Mouse (Mus musculus): ENCODE measurements around the gene Adtrp. TPM values are rescaled to one million over a fixed set of nuclear protein-coding genes. Genes with fewer than 3 reads are reported as not detected.

Adtrp gene
- polyA plus RNA-seq, 1 experiment from 2014 or later, result not detected

GRCm38 (mm10) chr13:41758550-41759465 lies 88.7 kb downstream of the Adtrp start:
- no peak overlapping the region for H3K27ac ChIP-seq (replicated peaks)
- 50% methylated on average over 19 of the region's 19 CpGs for WGBS
- no peak for DNase-seq (ENCODE audit: low spot score)
- no peaks in the 10 kb centered on the region for H3K36me3 ChIP-seq (replicated peaks)
- H3K27me3 ChIP-seq (replicated peaks; ENCODE audit: low read depth, poor library complexity, severe bottlenecking), result peaks cover 5% of the 10 kb centered on the region; the same call in 1 of the 2 replicates
- H3K4me3 ChIP-seq, result no peak overlapping the region
- H3K9me3 ChIP-seq, result no peaks in the 10 kb centered on the region
- peaks cover 25% of the 10 kb centered on the region for H3K4me1 ChIP-seq

GRCm38 (mm10) chr13:41753114-41753513 lies 94.4 kb downstream of the Adtrp start:
- Histone ChIP-seq H3K27me3 (replicated peaks; ENCODE audit: low read depth, poor library complexity, severe bottlenecking) (no peaks in the 10 kb centered on the region), H3K4me3 (no peak overlapping the region), H3K4me1 (no peaks in the 10 kb centered on the region), H3K9me3 (no peaks in the 10 kb centered on the region), H3K36me3 (replicated peaks) (no peaks in the 10 kb centered on the region), H3K27ac (replicated peaks) (no peak overlapping the region)
- DNase-seq (ENCODE audit: low spot score), result no peak
- WGBS, result 78% methylated on average over 5 of the region's 5 CpGs

- no peak for DNase-seq (ENCODE audit: low spot score)
- H3K4me1 ChIP-seq, result no peaks in the 10 kb centered on the region
- H3K36me3 ChIP-seq (replicated peaks), result no peaks in the 10 kb centered on the region
- no peak overlapping the region for H3K4me3 ChIP-seq
- H3K27ac ChIP-seq (replicated peaks), result no peak overlapping the region
- H3K27me3 ChIP-seq (replicated peaks; ENCODE audit: low read depth, poor library complexity, severe bottlenecking), result no peaks in the 10 kb centered on the region
- WGBS, result 56% methylated on average over 5 of the region's 5 CpGs
- no peaks in the 10 kb centered on the region for H3K9me3 ChIP-seq
Measured at GRCm38 (mm10) chr13:41750481-41750880, 97.0 kb downstream of the Adtrp start.

- H3K27me3 ChIP-seq (replicated peaks; ENCODE audit: low read depth, poor library complexity, severe bottlenecking), result no peaks in the 10 kb centered on the region
- H3K4me1 ChIP-seq, result no peaks in the 10 kb centered on the region
- no peak for DNase-seq (ENCODE audit: low spot score)
- H3K36me3 ChIP-seq (replicated peaks), result no peaks in the 10 kb centered on the region
- WGBS, result 92% methylated on average over 9 of the region's 9 CpGs
- H3K9me3 ChIP-seq, result no peaks in the 10 kb centered on the region
- no peak overlapping the region for H3K4me3 ChIP-seq
- H3K27ac ChIP-seq (replicated peaks), result no peak overlapping the region
Measured at GRCm38 (mm10) chr13:41748866-41749265, 98.6 kb downstream of the Adtrp start.

- Histone ChIP-seq H3K4me3 (no peak overlapping the region), H3K36me3 (replicated peaks) (no peaks in the 10 kb centered on the region), H3K27ac (replicated peaks) (no peak overlapping the region), H3K9me3 (no peaks in the 10 kb centered on the region), H3K4me1 (no peaks in the 10 kb centered on the region), H3K27me3 (replicated peaks; ENCODE audit: low read depth, poor library complexity, severe bottlenecking) (no peaks in the 10 kb centered on the region)
- no peak for DNase-seq (ENCODE audit: low spot score)
- WGBS, result 85% methylated on average over 4 of the region's 4 CpGs
Measured at GRCm38 (mm10) chr13:41747691-41748090, 99.8 kb downstream of the Adtrp start.

- no peak overlapping the region for H3K4me3 ChIP-seq
- WGBS, result 70% methylated on average over 8 of the region's 8 CpGs
- H3K27ac ChIP-seq (replicated peaks), result no peak overlapping the region
- no peak for DNase-seq (ENCODE audit: low spot score)
- H3K9me3 ChIP-seq, result no peaks in the 10 kb centered on the region
- H3K4me1 ChIP-seq, result no peaks in the 10 kb centered on the region
- no peaks in the 10 kb centered on the region for H3K36me3 ChIP-seq (replicated peaks)
- no peaks in the 10 kb centered on the region for H3K27me3 ChIP-seq (replicated peaks; ENCODE audit: low read depth, poor library complexity, severe bottlenecking)
Measured at GRCm38 (mm10) chr13:41746971-41747615, 100.4 kb downstream of the Adtrp start.

- no peak overlapping the region for H3K4me3 ChIP-seq
- no peak overlapping the region for H3K27ac ChIP-seq (replicated peaks)
- no peak for DNase-seq (ENCODE audit: low spot score)
- WGBS, result 87% methylated on average over 5 of the region's 5 CpGs
- H3K9me3 ChIP-seq, result no peaks in the 10 kb centered on the region
- H3K36me3 ChIP-seq (replicated peaks), result no peaks in the 10 kb centered on the region
- H3K27me3 ChIP-seq (replicated peaks; ENCODE audit: low read depth, poor library complexity, severe bottlenecking), result no peaks in the 10 kb centered on the region
- peaks cover 10% of the 10 kb centered on the region for H3K4me1 ChIP-seq
Measured at GRCm38 (mm10) chr13:41740456-41741085, 106.9 kb downstream of the Adtrp start.

- no peaks in the 10 kb centered on the region for H3K27me3 ChIP-seq (replicated peaks; ENCODE audit: low read depth, poor library complexity, severe bottlenecking)
- 67% methylated on average over 10 of the region's 10 CpGs for WGBS
- DNase-seq (ENCODE audit: low spot score), result peak; percentile 17
Measured at GRCm38 (mm10) chr13:41737628-41738309, 109.7 kb downstream of the Adtrp start.

GRCm38 (mm10) chr13:41729660-41730059 lies 117.8 kb downstream of the Adtrp start:
- DNase-seq (ENCODE audit: low spot score), result no peak
- no peaks in the 10 kb centered on the region for H3K36me3 ChIP-seq (replicated peaks)
- no peak overlapping the region for H3K4me3 ChIP-seq
- no peaks in the 10 kb centered on the region for H3K9me3 ChIP-seq
- 96% methylated on average over 8 of the region's 8 CpGs for WGBS
- H3K4me1 ChIP-seq, result no peaks in the 10 kb centered on the region
- no peak overlapping the region for H3K27ac ChIP-seq (replicated peaks)
- H3K27me3 ChIP-seq (replicated peaks; ENCODE audit: low read depth, poor library complexity, severe bottlenecking), result no peaks in the 10 kb centered on the region

More at GRCm38 (mm10) chr13:41737628-41738309, 109.7 kb downstream of the Adtrp start:
- no peaks in the 10 kb centered on the region for H3K36me3 ChIP-seq (replicated peaks)
- H3K9me3 ChIP-seq, result no peaks in the 10 kb centered on the region
- H3K27ac ChIP-seq (replicated peaks), result no peak overlapping the region
- H3K4me3 ChIP-seq, result no peak overlapping the region
- peaks cover 11% of the 10 kb centered on the region for H3K4me1 ChIP-seq

GRCm38 (mm10) chr13:41727803-41728202 lies 119.7 kb downstream of the Adtrp start:
- H3K36me3 ChIP-seq (replicated peaks), result no peaks in the 10 kb centered on the region
- H3K4me3 ChIP-seq, result no peak overlapping the region
- 89% methylated on average over 3 of the region's 3 CpGs for WGBS
- H3K4me1 ChIP-seq, result no peaks in the 10 kb centered on the region
- no peaks in the 10 kb centered on the region for H3K27me3 ChIP-seq (replicated peaks; ENCODE audit: low read depth, poor library complexity, severe bottlenecking)
- H3K9me3 ChIP-seq, result no peaks in the 10 kb centered on the region
- DNase-seq (ENCODE audit: low spot score), result no peak
- H3K27ac ChIP-seq (replicated peaks), result no peak overlapping the region

- H3K9me3 ChIP-seq, result no peaks in the 10 kb centered on the region
- H3K27ac ChIP-seq (replicated peaks), result no peak overlapping the region
- no peaks in the 10 kb centered on the region for H3K36me3 ChIP-seq (replicated peaks)
- WGBS, result 93% methylated on average over 16 of the region's 16 CpGs
- DNase-seq (ENCODE audit: low spot score), result no peak
- H3K4me3 ChIP-seq, result no peak overlapping the region
- no peaks in the 10 kb centered on the region for H3K4me1 ChIP-seq
- H3K27me3 ChIP-seq (replicated peaks; ENCODE audit: low read depth, poor library complexity, severe bottlenecking), result no peaks in the 10 kb centered on the region
Measured at GRCm38 (mm10) chr13:41719331-41719730, 128.2 kb downstream of the Adtrp start.

- H3K4me3 ChIP-seq, result no peak overlapping the region
- WGBS, result 90% methylated on average over 4 of the region's 4 CpGs
- no peaks in the 10 kb centered on the region for H3K27me3 ChIP-seq (replicated peaks; ENCODE audit: low read depth, poor library complexity, severe bottlenecking)
- no peaks in the 10 kb centered on the region for H3K36me3 ChIP-seq (replicated peaks)
- no peaks in the 10 kb centered on the region for H3K4me1 ChIP-seq
- no peak for DNase-seq (ENCODE audit: low spot score)
- H3K9me3 ChIP-seq, result no peaks in the 10 kb centered on the region
- no peak overlapping the region for H3K27ac ChIP-seq (replicated peaks)
Measured at GRCm38 (mm10) chr13:41718051-41718450, 129.4 kb downstream of the Adtrp start.
